Mouse (Mus musculus) heart, embryonic 11.5 days (tissue): ENCODE data around the gene Trim62. TPM values are rescaled to one million over a fixed set of nuclear protein-coding genes. Genes with fewer than 3 reads are reported as not detected.
A peak's percentile ranks its signal among the peaks of the same experiment; 100 is the strongest.

Experiments
- ATAC-seq: fragments of 200-750 bp; cut with Nextera tagmentation; replicated peaks from 2 replicates; pipeline ENCODE4 v1.8.0; 2017; ENCODE audit warnings: moderate library complexity; ENCODE audit not compliant: insufficient number of reproducible peaks, low FRiP score, low TSS enrichment
- H3K27ac ChIP-seq: fragments of 300-500 bp; sonication (generic); 2 replicates; pipeline ENCODE4 v1.5.1; 2014; ENCODE audit warnings: mild to moderate bottlenecking, low read depth, low read length
- H3K27me3 ChIP-seq: fragments of 300-500 bp; sonication (generic); 2 replicates; pipeline ENCODE4 v1.6.1; 2014; ENCODE audit warnings: mild to moderate bottlenecking, low read length, mixed read lengths; ENCODE audit not compliant: control insufficient read depth, insufficient read depth
- H3K36me3 ChIP-seq: fragments of 300-500 bp; sonication (generic); 2 replicates; pipeline ENCODE4 v1.6.1; 2014; ENCODE audit warnings: mild to moderate bottlenecking, low read length, moderate library complexity, mixed read lengths; ENCODE audit not compliant: control insufficient read depth, insufficient read depth
- H3K4me1 ChIP-seq: fragments of 300-500 bp; sonication (generic); 2 replicates; pipeline ENCODE4 v1.6.1; 2014; ENCODE audit warnings: low read length; ENCODE audit not compliant: control insufficient read depth, insufficient read depth
- H3K4me2 ChIP-seq: fragments of 300-500 bp; sonication (generic); 2 replicates; pipeline ENCODE4 v1.6.1; 2014; ENCODE audit warnings: mild to moderate bottlenecking, moderate library complexity
- H3K4me3 ChIP-seq: fragments of 300-500 bp; sonication (generic); 2 replicates; pipeline ENCODE4 v1.5.1; 2014; ENCODE audit warnings: low read depth, low read length
- H3K9ac ChIP-seq: fragments of 300-500 bp; sonication (generic); 2 replicates; pipeline ENCODE4 v1.6.1; 2014; ENCODE audit warnings: mild to moderate bottlenecking, low read depth, low read length, moderate library complexity
- H3K9me3 ChIP-seq: fragments of 300-500 bp; sonication (generic); replicated peaks from 2 replicates; pipeline ENCODE4 v1.6.1; 2016; ENCODE audit warnings: low read length; ENCODE audit not compliant: control insufficient read depth
- WGBS: fragments of 180-500 bp; shearing (Covaris S2); extraction: QIAGEN DNeasy Blood & Tissue Kit; methylation state at CpG from one replicate; pipeline ENCODE4 v1.1.7; 2014; ENCODE audit not compliant: insufficient replicate concordance; 5-methylcytosine and 5-hydroxymethylcytosine counted together
- polyA plus RNA-seq: library from polyadenylated mRNA; unstranded; fragments of >200 nt; fragmentation: Nextera tagmentation; extraction: Ambion mirVana; gene quantifications from 2 replicates; pipeline ENCODE4 v1.2.1, GENCODE M21; 2014

Gene Trim62
- polyA plus RNA-seq, 1 experiment from 2014 or later, result 6.2 TPM

DNA sequence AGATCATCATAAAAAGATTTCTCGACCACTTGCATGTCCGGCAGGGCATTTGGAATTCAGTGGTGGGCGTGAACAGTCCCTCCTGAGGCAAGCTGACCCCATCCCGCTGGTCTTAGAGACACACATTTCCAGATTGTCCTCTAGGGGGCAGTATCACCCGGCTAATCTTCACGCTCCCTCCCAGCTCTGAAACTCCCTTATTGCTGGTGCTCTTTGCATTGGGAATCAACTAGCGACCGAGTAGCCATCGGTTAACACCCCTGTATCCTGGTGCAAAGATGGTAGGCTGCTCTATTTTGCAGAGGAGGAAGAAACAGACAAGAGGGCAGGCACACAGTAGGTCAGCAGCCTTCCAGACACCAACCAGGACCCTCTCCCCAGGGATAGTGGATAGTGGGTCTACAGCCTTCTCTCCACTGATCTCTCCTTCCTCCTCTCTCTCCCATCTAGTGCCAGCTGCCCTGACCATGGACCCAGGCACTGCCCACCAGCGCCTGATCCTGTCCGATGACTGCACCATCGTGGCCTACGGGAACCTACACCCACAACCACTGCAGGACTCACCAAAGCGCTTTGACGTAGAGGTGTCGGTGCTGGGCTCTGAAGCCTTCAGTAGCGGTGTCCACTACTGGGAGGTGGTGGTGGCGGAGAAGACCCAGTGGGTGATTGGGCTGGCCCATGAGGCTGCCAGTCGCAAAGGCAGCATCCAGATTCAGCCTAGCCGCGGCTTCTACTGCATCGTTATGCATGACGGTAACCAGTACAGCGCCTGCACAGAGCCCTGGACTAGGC is 25.4 kb downstream of the Trim62 start:
- Histone ChIP-seq H3K9ac (no peak overlapping the region), H3K9me3 (no peaks in the 10 kb centered on the region), H3K27ac (no peak overlapping the region), H3K4me2 (no peak overlapping the region), H3K36me3 (no peaks in the 10 kb centered on the region; the same call in 1 of the 2 replicates), H3K4me3 (no peak overlapping the region), H3K4me1 (peaks cover 12% of the 10 kb centered on the region), H3K27me3 (no peaks in the 10 kb centered on the region)
- WGBS, result 58% methylated on average over 24 of the region's 24 CpGs
- ATAC-seq, result no peak

DNA sequence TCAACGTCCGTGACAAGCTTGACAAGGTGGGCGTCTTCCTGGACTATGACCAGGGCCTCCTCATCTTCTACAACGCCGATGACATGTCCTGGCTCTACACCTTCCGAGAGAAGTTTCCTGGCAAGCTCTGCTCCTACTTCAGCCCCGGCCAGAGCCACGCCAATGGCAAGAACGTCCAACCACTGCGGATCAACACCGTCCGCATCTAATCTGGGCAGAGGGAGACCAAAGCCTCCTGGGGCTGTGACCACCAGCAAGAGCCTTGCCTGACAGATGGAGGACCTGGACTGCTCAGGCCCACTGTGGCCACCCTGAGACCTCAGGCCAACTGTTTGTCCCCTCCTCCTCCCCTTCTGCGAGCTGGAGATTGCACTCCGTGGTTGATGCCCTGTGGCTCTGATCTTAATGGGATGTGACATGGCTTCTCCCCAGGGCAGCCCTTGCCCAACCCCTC is 26.0 kb downstream of the Trim62 start:
- H3K27me3 ChIP-seq, result no peaks in the 10 kb centered on the region
- H3K36me3 ChIP-seq, result no peaks in the 10 kb centered on the region; the same call in 1 of the 2 replicates
- WGBS, result 80% methylated on average over 14 of the region's 14 CpGs
- H3K4me2 ChIP-seq, result no peak overlapping the region
- H3K4me3 ChIP-seq, result no peak overlapping the region
- no peak for ATAC-seq
- peaks cover 8% of the 10 kb centered on the region for H3K4me1 ChIP-seq
- no peaks in the 10 kb centered on the region for H3K9me3 ChIP-seq
- no peak overlapping the region for H3K27ac ChIP-seq
- no peak overlapping the region for H3K9ac ChIP-seq

DNA sequence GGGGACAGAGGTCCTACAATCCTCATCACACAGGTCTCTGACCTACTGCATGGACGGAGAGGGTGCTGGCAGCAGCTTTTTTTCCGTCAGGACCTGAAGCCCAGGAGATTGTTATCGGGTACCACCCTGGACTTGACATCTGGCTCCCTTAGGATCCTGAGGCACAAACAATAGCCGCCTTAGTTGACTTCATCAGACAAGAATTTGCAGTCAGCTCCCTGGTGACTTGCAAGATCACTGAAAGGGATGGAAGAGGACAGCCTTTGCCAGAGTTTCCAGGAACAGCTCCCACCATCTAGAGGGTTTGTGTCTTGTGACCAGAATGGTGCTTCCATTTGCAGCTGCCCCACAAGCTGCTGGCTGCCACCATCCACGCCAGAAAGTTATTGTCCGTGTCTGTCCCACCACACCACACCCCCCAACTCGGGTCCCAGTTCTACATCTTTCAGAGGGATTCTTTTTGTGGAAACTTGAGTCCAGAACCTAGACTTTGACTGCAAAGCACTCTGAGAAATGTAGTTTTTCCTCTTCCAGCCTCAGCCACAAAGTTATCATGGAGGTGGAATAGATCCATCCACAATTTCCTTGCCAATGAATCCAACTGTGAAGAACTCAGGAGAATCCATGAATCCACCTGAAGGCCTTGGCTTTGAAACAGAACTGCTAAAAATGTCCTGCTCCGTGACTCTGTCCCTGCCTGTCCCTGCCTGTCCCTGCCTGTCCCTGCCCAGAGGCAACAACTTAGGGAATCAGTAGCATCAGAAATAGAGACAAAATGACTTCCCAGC is 27.1 kb downstream of the Trim62 start:
- 60% methylated on average over 8 of the region's 8 CpGs for WGBS
- Histone ChIP-seq H3K9me3 (no peaks in the 10 kb centered on the region), H3K27ac (no peak overlapping the region), H3K9ac (no peak overlapping the region), H3K4me1 (no peaks in the 10 kb centered on the region), H3K36me3 (no peaks in the 10 kb centered on the region; the same call in 1 of the 2 replicates), H3K27me3 (no peaks in the 10 kb centered on the region), H3K4me2 (no peak overlapping the region), H3K4me3 (no peak overlapping the region)
- no peak for ATAC-seq

DNA sequence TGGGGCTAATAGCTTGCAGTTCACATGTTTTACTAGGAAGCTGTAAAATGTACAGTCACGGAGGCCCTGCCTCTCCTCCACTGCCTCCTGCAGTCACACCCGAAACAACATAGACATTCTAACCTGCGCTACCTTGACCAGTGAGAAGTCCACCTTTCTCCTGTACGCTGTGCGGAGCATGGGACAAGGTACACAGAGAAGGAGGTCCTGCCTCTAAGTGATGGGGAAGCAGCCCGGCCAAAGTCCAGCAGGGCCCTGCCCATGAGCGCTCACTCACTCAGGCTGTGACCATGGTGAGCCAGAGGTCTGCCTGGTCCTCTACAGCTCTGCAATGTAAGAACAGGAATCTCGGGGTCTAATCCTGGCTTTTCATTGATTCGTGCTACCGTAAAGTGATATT is 28.7 kb downstream of the Trim62 start:
- no peak for ATAC-seq
- Histone ChIP-seq H3K9me3 (no peaks in the 10 kb centered on the region), H3K9ac (no peak overlapping the region), H3K4me3 (no peak overlapping the region), H3K36me3 (no peaks in the 10 kb centered on the region; the same call in 1 of the 2 replicates), H3K27me3 (no peaks in the 10 kb centered on the region), H3K27ac (no peak overlapping the region), H3K4me1 (no peaks in the 10 kb centered on the region), H3K4me2 (no peak overlapping the region)
- 86% methylated on average over 10 of the region's 10 CpGs for WGBS

DNA sequence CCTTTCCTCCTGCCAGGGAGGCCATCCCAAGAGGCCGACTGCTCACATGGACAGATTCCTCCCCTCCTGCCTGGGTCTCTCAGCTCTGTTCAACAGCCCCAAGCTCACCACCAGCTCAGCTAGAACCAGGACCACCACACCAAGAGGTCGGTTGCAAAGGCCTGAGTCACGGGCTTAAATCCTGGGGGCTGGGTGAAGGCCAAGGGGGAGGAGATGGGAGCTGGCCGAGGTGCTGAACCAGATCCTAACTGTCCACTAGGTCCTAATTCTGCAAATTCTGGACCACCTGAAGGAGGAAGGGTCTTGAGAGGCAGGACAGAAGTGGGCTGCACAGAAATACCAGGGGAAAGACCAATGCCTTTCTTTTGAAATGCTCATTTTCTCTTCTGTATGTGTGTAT is 30.4 kb downstream of the Trim62 start:
- Histone ChIP-seq H3K27me3 (no peaks in the 10 kb centered on the region), H3K36me3 (no peaks in the 10 kb centered on the region; the same call in 1 of the 2 replicates), H3K9ac (no peak overlapping the region), H3K9me3 (no peaks in the 10 kb centered on the region), H3K4me3 (no peak overlapping the region), H3K27ac (no peak overlapping the region), H3K4me1 (no peaks in the 10 kb centered on the region), H3K4me2 (no peak overlapping the region)
- no peak for ATAC-seq
- 11% methylated on average over 4 of the region's 4 CpGs for WGBS

DNA sequence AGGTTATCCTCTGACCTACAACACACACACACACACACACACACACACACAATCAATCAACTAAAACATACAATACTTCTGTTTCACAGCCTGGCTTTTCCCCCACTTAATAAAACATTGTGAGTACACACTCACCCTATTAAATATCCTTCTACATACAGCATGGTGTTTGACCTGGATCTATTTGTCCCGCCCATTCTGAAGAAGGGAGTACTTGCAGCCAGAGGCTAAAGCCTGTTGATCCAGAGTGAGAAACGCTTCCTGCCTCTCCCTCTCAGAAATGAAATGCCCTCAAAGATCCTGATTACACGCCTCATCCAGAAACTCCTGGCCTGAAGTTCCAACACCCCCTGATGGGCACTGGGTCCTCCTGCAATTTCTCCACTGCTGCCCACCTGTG is 33.7 kb downstream of the Trim62 start:
- H3K9me3 ChIP-seq, result no peaks in the 10 kb centered on the region
- no peaks in the 10 kb centered on the region for H3K4me1 ChIP-seq
- no peak overlapping the region for H3K9ac ChIP-seq
- 59% methylated on average over 3 of the region's 3 CpGs for WGBS
- no peak for ATAC-seq
- no peaks in the 10 kb centered on the region; the same call in 1 of the 2 replicates for H3K27me3 ChIP-seq
- no peak overlapping the region for H3K4me2 ChIP-seq
- H3K36me3 ChIP-seq, result no peaks in the 10 kb centered on the region
- H3K27ac ChIP-seq, result no peak overlapping the region
- H3K4me3 ChIP-seq, result no peak overlapping the region

DNA sequence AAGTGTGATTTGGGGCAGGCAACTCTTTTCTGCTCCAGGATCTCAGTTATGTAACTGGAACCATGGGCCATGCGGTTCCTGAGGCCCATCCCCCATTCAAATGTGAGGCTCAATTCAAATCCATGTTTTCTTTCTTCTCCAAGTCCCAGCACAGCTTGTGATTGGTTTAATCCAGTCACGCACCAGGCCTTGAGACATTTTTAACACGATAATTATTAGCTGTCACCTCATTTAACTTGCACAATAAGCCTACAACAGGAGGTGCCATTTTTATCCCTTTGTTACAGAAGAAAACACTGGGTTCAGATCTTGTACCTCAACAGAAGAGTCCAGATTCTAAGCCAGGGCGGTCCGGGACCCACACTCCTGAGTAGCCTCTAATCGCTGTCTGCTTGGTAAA is 34.4 kb downstream of the Trim62 start:
- no peak overlapping the region for H3K4me3 ChIP-seq
- no peaks in the 10 kb centered on the region for H3K4me1 ChIP-seq
- ATAC-seq, result no peak
- H3K27ac ChIP-seq, result no peak overlapping the region
- no peak overlapping the region for H3K4me2 ChIP-seq
- H3K36me3 ChIP-seq, result no peaks in the 10 kb centered on the region
- 81% methylated on average over 6 of the region's 6 CpGs for WGBS
- no peak overlapping the region for H3K9ac ChIP-seq
- no peaks in the 10 kb centered on the region for H3K9me3 ChIP-seq
- no peaks in the 10 kb centered on the region; the same call in 1 of the 2 replicates for H3K27me3 ChIP-seq

DNA sequence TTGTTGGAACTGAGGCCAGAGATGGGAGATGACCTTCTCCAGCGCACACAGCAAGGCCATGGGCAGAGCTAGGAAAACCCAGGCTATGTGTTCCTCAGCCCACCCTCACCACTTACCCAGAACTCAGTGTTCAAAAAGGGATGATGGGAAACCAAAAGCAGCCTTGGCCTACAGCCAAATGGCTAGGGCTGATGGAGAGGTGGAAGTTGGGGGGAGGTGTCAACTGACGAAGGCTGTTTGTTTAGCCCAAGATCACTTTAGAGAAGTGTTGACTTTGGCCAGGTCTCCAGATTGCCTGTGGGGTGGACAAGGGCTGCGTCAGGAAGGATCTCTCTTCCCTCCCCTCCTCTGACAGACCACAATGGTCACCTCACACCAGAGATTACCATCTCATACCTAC is 34.8 kb downstream of the Trim62 start:
- ATAC-seq, result peak; percentile 67
- 36% methylated on average over 3 of the region's 3 CpGs for WGBS
- Histone ChIP-seq H3K27ac (no peak overlapping the region), H3K4me1 (no peaks in the 10 kb centered on the region), H3K4me3 (no peak overlapping the region), H3K27me3 (peaks cover 3% of the 10 kb centered on the region; the same call in 1 of the 2 replicates), H3K4me2 (no peak overlapping the region), H3K36me3 (no peaks in the 10 kb centered on the region), H3K9me3 (no peaks in the 10 kb centered on the region), H3K9ac (no peak overlapping the region)
